Mouse (Mus musculus) embryonic facial prominence, embryonic 15.5 days (tissue): ENCODE measurements around the gene Hlcs. TPM values are rescaled to one million over a fixed set of nuclear protein-coding genes. Genes with fewer than 3 reads are reported as not detected.

Source experiments
- ATAC-seq: fragments of 200-750 bp; cut with Nextera tagmentation; 2 replicates; pipeline ENCODE4 v1.8.0; 2017; ENCODE audit warnings: low read depth, moderate TSS enrichment; ENCODE audit not compliant: insufficient number of reproducible peaks, low FRiP score, low TSS enrichment
- H3K27ac ChIP-seq: fragments of 300-500 bp; sonication (generic); replicated peaks from 2 replicates; pipeline ENCODE4 v1.5.1; 2015; ENCODE audit warnings: mild to moderate bottlenecking, inconsistent platforms
- H3K27me3 ChIP-seq: fragments of 300-500 bp; sonication (generic); 2 replicates; pipeline ENCODE4 v1.6.1; 2015; ENCODE audit warnings: inconsistent platforms
- H3K36me3 ChIP-seq: fragments of 300-500 bp; sonication (generic); 2 replicates; pipeline ENCODE4 v1.6.1; 2015; ENCODE audit warnings: mild to moderate bottlenecking, inconsistent platforms
- H3K4me1 ChIP-seq: fragments of 300-500 bp; sonication (generic); 2 replicates; pipeline ENCODE4 v1.6.1; 2015; ENCODE audit warnings: inconsistent platforms
- H3K4me2 ChIP-seq: fragments of 300-500 bp; sonication (generic); replicated peaks from 2 replicates; pipeline ENCODE4 v1.6.1; 2015; ENCODE audit warnings: mild to moderate bottlenecking, inconsistent platforms
- H3K4me3 ChIP-seq: fragments of 300-500 bp; sonication (generic); replicated peaks from 2 replicates; pipeline ENCODE4 v1.5.1; 2015; ENCODE audit warnings: mild to moderate bottlenecking, inconsistent platforms
- H3K9ac ChIP-seq: fragments of 300-500 bp; sonication (generic); 2 replicates; pipeline ENCODE4 v1.6.1; 2015; ENCODE audit warnings: inconsistent platforms
- H3K9me3 ChIP-seq: fragments of 300-500 bp; sonication (generic); replicated peaks from 2 replicates; pipeline ENCODE4 v1.6.1; 2016; ENCODE audit warnings: inconsistent platforms
- WGBS: fragments of 180-500 bp; shearing (Covaris S2); methylation state at CpG from one replicate; pipeline ENCODE4 v1.1.7; 2015; 5-methylcytosine and 5-hydroxymethylcytosine counted together
- polyA plus RNA-seq: library from polyadenylated mRNA; unstranded; fragments of >200 nt; fragmentation: Nextera tagmentation; extraction: Ambion mirVana; gene quantifications from 2 replicates; pipeline ENCODE4 v1.2.1, GENCODE M21; 2015

The Hlcs gene
- 9.2 and 11.1 TPM in 2 replicates for polyA plus RNA-seq

GRCm38 (mm10) chr16:94313229-94314030 lies at the start of gene Hlcs:
TSS of gene Hlcs (minus strand) at chr16:94313571.
- Histone ChIP-seq H3K9ac (peak within 1 kb of the TSS; percentile 93), H3K4me2 (peak within 1 kb of the TSS; percentile 84), H3K4me3 (peak within 1 kb of the TSS; percentile 79), H3K9me3 (no peaks in the 10 kb centered on the region), H3K27me3 (no peaks in the 10 kb centered on the region), H3K36me3 (no peaks in the 10 kb centered on the region), H3K4me1 (peaks cover 15% of the 10 kb centered on the region; the same call in 1 of the 2 replicates), H3K27ac (peak within 1 kb of the TSS; percentile 100)
- peak; percentile 93 for ATAC-seq
- under 1% methylated on average over 64 of the region's 64 CpGs for WGBS

- Histone ChIP-seq H3K27me3 (no peaks in the 10 kb centered on the region), H3K27ac (peak overlapping the region; percentile 22; the same call in 1 of the 2 replicates), H3K9me3 (no peaks in the 10 kb centered on the region), H3K4me2 (no peak overlapping the region), H3K4me1 (peaks cover 6% of the 10 kb centered on the region; the same call in 1 of the 2 replicates), H3K9ac (no peak overlapping the region), H3K4me3 (no peak overlapping the region), H3K36me3 (peaks cover 3% of the 10 kb centered on the region; the same call in 1 of the 2 replicates)
- 35% methylated on average over 10 of the region's 10 CpGs for WGBS
- ATAC-seq: peak; percentile 47; the same call in 1 of the 2 replicates
Observed at GRCm38 (mm10) chr16:94362174-94362873, 49.0 kb upstream of the Hlcs start.

DNA sequence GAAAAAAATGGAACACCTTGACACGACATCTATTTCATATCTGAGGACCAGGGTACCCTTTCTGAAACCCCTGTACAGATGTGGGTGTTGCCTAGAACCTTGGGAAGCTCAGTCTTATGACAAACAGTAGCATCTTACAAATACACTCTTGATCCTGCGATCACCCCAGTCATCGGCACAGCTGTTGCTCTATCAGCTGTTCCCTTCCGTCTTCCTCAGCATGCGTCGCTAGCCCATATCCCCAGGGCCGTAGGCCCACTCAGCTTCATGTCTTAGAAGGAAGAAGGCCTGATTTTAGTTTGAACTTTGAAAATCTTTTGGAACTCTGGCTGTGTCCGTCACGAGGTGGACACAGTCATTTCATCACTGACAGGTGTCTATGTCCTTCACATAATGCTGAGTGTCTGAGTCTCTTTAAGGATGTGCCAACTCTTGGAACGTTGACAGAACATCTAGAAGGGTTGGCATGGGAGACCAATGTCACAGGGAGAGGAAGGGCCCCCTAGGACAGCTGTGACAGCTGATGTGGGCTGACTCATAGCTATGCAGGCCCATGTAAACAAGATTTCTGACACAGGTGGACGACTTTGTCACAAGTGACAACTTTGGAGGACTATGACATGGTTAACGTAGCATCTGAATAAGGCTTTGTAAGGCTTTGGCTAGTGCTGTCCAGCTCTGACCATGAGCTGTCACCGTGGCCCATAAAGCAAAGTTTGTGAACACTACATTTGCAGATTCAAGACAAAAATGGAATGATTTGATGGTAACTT lies 47.4 kb upstream of the Hlcs start:
- H3K36me3 ChIP-seq: peaks cover 3% of the 10 kb centered on the region; the same call in 1 of the 2 replicates
- H3K4me3 ChIP-seq: no peak overlapping the region
- 78% methylated on average over 13 of the region's 13 CpGs for WGBS
- H3K9me3 ChIP-seq: no peaks in the 10 kb centered on the region
- no peak overlapping the region for H3K4me2 ChIP-seq
- H3K4me1 ChIP-seq: peaks cover 6% of the 10 kb centered on the region; the same call in 1 of the 2 replicates
- 0 out of 2 replicates have a peak overlapping the region, but pooled peaks have one; percentile 6 for H3K27ac ChIP-seq
- no peak overlapping the region for H3K9ac ChIP-seq
- 0 out of 2 replicates have a peak, but pooled peaks have one; percentile 20 for ATAC-seq
- H3K27me3 ChIP-seq: no peaks in the 10 kb centered on the region

DNA sequence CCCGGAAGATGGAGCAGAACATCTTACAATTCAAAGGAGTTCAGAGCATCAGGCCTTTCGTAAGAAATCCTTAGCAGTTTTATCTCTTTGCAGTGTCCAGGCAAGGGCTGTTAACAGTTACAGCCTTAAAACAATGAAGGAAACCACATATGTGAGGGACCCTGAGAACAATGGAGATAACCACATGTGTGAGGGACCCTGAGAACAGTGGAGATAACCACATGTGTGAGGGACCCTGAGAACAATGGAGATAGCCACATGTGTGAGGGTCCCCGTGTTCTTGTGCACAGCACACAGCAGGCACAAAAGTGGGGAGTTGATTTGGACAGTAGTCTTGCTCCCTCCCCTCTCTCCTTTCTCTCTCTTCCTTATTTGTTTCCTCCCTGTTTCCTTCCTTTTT lies 44.7 kb upstream of the Hlcs start:
- no peak overlapping the region for H3K4me2 ChIP-seq
- H3K27ac ChIP-seq: no peak overlapping the region
- H3K4me3 ChIP-seq: no peak overlapping the region
- H3K27me3 ChIP-seq: no peaks in the 10 kb centered on the region
- no peaks in the 10 kb centered on the region for H3K9me3 ChIP-seq
- H3K9ac ChIP-seq: no peak overlapping the region
- H3K36me3 ChIP-seq: no peaks in the 10 kb centered on the region
- H3K4me1 ChIP-seq: peaks cover 6% of the 10 kb centered on the region; the same call in 1 of the 2 replicates
- 76% methylated on average over 3 of the region's 3 CpGs for WGBS
- ATAC-seq: no peak

DNA sequence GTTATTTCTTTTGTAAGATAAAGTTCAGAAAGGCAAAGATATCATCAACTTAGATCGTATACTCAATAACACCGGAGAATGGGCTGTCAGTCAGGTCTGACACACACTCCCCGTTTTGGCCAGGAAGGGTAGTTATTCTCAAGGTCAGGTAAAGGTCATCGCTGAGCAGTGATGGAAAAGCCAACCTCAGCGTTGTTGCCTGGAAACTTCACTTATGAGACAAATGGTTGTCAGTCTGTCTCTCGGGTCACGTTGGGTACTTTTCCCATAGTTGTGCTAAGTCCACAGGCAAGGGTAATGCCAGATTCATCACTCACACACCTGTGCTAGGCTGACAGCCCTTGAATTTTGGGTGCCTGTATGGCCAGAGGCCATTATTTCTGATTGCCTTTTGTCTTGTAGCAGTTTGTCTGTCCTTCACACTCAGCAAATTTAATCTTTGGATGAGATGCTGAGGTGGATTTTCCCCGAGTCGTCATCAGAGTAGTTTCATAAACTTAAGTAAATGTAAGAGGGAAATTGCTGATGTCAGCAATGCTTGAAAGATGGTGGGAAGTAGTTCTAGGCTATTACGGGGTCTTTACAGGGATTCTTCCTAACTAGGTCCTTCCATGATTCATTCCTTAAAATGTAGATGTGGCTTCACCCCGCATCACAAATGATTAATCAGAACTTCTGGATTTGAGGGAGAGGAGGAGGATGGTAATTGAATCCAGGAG lies 43.6 kb upstream of the Hlcs start:
- Histone ChIP-seq H3K27ac (no peak overlapping the region), H3K9ac (no peak overlapping the region), H3K4me1 (no peaks in the 10 kb centered on the region), H3K4me3 (no peak overlapping the region), H3K9me3 (no peaks in the 10 kb centered on the region), H3K36me3 (no peaks in the 10 kb centered on the region), H3K4me2 (no peak overlapping the region), H3K27me3 (no peaks in the 10 kb centered on the region)
- 64% methylated on average over 11 of the region's 11 CpGs for WGBS
- no peak for ATAC-seq

DNA sequence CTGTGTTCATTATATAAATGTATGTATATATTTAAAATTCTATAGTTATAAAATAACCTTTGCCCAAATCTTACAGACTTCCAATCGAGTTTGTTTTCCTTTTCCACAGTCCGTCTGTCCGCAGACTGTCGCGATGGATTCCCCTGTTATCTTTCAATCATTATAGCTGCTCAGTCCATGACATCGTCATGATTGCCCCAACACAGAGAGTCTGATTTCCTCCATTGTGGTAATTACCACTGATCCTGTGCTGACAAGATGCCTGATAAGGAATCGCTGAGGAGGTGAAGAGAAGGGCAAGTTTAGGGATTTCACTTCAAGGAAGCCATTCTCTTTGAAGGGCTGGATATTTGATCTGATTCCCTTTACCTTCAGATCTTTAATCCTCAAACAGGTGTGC lies 42.7 kb upstream of the Hlcs start:
- 49% methylated on average over 7 of the region's 7 CpGs for WGBS
- no peak for ATAC-seq
- H3K4me3 ChIP-seq: no peak overlapping the region
- no peaks in the 10 kb centered on the region for H3K27me3 ChIP-seq
- H3K4me2 ChIP-seq: no peak overlapping the region
- no peaks in the 10 kb centered on the region for H3K9me3 ChIP-seq
- H3K36me3 ChIP-seq: no peaks in the 10 kb centered on the region
- no peaks in the 10 kb centered on the region for H3K4me1 ChIP-seq
- no peak overlapping the region for H3K9ac ChIP-seq
- no peak overlapping the region for H3K27ac ChIP-seq

DNA sequence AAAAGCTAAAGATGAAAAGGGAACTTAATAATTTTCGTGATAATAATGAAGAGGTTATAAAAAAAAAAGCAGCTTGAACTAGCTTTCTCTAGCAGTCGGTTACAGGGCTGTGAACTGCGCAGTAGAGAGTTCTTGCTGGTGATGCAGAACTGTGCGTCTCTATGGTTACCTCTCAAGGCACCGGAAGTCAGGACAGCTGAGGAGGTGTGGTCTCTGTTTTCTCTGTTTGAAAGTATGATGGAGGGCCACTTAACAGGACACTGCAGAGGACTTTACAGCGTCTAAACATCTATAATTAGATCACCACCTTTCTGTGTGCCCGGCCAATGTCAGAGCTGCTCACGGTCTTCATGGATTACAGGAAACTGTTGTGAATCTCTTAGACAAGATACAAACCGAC lies 41.1 kb upstream of the Hlcs start:
- Histone ChIP-seq H3K4me1 (peaks cover 10% of the 10 kb centered on the region), H3K4me3 (no peak overlapping the region), H3K9me3 (no peaks in the 10 kb centered on the region), H3K36me3 (no peaks in the 10 kb centered on the region), H3K27ac (no peak overlapping the region), H3K4me2 (no peak overlapping the region), H3K27me3 (no peaks in the 10 kb centered on the region), H3K9ac (no peak overlapping the region)
- whole genome bisulfite sequencing: 47% methylated on average over 9 of the region's 9 CpGs
- ATAC-seq: no peak

DNA sequence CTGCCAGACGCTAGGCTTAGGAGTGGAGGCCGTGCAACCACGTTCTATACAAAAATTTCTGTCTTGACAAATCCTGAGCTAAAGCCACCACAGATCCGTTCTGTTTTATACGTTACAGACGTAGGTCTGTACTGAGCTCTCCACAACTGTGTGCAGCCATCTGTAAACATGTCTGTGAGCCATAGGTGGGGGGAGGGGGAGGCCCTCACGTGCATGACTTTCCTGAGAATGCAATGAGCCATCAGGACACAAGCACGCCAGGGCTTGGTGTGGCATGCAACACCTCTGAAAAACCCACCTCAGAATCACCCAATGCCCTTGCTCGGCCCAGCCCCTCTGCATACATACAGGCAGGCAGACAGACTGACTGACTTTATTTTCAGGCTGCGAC lies 36.9 kb upstream of the Hlcs start:
- ATAC-seq: no peak
- H3K4me3 ChIP-seq: no peak overlapping the region
- H3K27ac ChIP-seq: peak overlapping the region; percentile 12; the same call in 1 of the 2 replicates
- H3K9ac ChIP-seq: no peak overlapping the region
- WGBS: 41% methylated on average over 10 of the region's 10 CpGs
- H3K4me1 ChIP-seq: peaks cover 10% of the 10 kb centered on the region
- H3K36me3 ChIP-seq: no peaks in the 10 kb centered on the region
- no peaks in the 10 kb centered on the region for H3K9me3 ChIP-seq
- H3K4me2 ChIP-seq: no peak overlapping the region
- no peaks in the 10 kb centered on the region for H3K27me3 ChIP-seq

DNA sequence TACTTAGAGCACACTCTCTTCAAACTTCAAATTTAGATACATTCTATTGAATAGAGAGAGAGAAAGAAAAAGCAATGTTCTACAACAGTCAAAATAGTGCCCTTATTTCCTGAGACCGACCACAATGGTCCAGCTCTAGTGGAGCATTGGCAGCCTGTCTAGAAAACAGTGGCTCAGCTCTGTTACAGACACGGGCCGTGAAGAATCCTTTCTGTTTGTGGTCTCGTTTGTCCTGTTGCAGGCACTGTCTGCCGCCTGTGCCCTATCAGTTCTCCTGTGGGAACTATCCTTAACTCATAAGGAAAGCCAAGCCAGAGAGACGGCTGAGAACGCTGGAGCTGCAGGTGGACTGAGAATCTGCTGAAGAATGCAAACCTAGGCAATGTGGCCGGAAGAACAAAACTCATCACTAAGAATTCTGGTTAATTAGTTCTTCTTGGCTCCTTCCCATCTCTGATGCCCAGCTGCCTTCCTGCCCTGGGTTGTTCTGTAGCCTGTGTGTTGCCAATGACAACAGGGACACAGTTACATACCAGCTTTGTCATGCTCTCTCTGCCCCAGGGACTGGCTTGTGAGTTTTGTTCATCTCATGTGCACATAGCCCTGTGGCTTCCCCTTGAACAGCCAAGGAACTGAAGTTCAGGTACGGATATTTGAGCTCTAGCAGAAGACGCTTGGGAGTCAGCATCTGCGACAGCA lies 36.4 kb upstream of the Hlcs start:
- H3K9me3 ChIP-seq: no peaks in the 10 kb centered on the region
- WGBS: 44% methylated on average over 11 of the region's 11 CpGs
- no peaks in the 10 kb centered on the region for H3K27me3 ChIP-seq
- no peak for ATAC-seq
- H3K27ac ChIP-seq: peak overlapping the region; percentile 12; the same call in 1 of the 2 replicates
- no peak overlapping the region for H3K9ac ChIP-seq
- peaks cover 10% of the 10 kb centered on the region for H3K4me1 ChIP-seq
- no peaks in the 10 kb centered on the region for H3K36me3 ChIP-seq
- H3K4me3 ChIP-seq: no peak overlapping the region
- no peak overlapping the region for H3K4me2 ChIP-seq

GRCm38 (mm10) chr16:94348779-94349178 lies 35.4 kb upstream of the Hlcs start:
- Histone ChIP-seq H3K9ac (no peak overlapping the region), H3K4me2 (no peak overlapping the region), H3K4me1 (peaks cover 10% of the 10 kb centered on the region), H3K36me3 (no peaks in the 10 kb centered on the region), H3K27me3 (no peaks in the 10 kb centered on the region), H3K4me3 (no peak overlapping the region), H3K9me3 (no peaks in the 10 kb centered on the region), H3K27ac (no peak overlapping the region)
- no peak for ATAC-seq
- 58% methylated on average over 2 of the region's 2 CpGs for WGBS
